Mouse (Mus musculus): ENCODE data around the gene Mboat2. TPM values are rescaled to one million over a fixed set of nuclear protein-coding genes. Genes with fewer than 3 reads are reported as not detected.
A peak's percentile ranks its signal among the peaks of the same experiment; 100 is the strongest.

Gene Mboat2
- total RNA-seq, 2 experiments from 2014 or later: 9.7 to 11.0 TPM

DNA sequence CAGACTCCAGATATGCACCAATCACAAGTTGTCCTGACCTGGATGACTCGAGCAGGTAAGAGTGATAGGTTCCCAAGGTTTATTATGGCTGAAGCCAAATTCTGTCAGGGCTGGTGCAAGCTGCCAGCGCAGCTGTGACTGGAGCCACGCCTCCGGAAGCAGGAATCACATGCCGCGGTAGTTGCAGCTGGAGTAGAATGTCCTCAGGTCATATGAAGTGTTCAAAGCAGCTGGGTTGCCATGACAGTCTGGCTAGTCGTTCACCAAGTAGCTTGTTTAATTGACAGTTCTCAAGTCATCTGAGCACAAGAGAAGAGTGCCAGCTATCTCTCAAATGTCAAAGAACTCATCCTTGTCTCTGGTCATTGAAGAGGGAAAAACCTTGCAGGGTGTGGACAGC is 28.7 kb downstream of the Mboat2 start:
- intact Hi-C loops (cut with DNase I): no loop called here
- no peak for DNase-seq

DNA sequence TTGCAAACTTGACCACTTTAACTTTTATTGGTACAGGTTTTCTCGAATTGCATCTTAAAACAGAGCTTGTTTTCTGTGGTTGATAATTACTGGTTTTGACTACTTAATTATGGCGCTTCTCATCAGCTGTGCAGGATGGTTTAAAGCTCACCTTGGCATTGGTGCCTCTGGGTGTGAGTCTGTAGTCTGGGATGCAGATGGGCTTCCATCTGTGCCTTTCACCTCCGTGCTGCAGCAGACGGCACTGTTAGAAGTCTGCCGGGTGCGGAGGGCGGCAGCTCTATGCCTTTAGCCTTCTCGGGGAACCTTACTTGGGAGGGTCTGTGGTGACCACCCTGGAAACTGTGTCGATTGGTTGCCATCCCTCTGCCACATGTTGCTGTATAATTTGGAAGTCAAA is 29.8 kb downstream of the Mboat2 start:
- no peak for DNase-seq
- intact Hi-C loops (cut with DNase I): no loop called here

DNA sequence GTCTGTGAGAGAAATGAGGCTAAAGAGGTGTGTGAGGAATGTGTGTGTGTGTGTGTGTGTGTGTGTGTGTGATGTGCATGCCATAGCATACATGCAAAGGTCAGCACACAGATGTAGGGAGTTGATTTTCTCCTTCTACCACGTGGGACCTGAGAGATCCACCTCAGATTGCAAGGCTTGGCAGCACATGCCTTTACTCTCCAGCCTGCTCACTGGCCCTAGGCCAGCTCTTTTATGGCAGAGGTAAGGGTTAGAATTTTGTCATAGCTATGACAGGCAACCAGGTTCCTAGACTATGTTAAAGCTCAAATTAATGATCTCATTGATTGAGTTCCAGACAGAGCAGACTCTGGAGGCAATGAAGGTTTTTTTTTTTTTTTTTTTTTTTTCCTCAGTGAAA is 33.1 kb downstream of the Mboat2 start:
- DNase-seq: no peak
- intact Hi-C loops (cut with DNase I): no loop called here

DNA sequence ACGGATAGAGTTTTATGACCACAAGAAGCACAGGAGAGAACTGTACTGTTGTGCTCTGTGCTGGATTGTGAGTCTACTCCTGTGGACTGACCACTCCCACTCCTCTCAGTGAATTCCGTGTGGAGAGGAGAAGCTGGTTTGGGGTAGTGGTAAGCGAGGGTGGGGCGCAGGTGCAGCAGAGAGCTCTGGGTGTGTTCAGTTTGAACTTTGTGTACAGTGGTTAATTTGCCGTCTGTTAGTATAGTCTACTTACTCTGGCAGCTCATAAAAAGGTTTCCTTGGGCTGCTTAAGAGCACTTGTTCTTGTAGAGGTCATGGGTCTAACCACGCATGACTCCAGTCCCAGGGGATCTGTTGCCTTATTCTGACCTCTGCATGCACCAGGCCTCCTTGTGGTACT is 36.0 kb downstream of the Mboat2 start:
- intact Hi-C loops (cut with DNase I): no loop called here
- no peak for DNase-seq

DNA sequence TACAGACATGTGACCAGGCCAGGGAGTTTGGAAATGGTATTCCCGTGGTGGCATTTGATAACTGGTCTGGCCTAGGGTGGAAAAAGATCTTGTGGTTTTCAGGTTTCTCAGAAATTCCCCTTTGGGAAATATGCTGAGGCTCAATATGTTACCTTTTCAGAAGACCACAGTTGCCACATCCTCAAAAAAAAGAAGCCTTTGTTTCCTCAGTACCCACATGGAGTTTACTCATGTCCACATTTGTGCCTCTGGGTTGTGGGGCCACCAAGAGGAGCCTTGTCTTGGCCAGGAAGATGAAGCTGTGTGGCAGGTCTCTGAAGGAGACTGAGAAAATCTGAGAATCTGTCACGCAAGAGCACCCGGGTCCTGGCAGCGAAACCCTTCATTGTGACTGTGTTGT is 38.0 kb downstream of the Mboat2 start:
- intact Hi-C loops (cut with DNase I): no loop called here

DNA sequence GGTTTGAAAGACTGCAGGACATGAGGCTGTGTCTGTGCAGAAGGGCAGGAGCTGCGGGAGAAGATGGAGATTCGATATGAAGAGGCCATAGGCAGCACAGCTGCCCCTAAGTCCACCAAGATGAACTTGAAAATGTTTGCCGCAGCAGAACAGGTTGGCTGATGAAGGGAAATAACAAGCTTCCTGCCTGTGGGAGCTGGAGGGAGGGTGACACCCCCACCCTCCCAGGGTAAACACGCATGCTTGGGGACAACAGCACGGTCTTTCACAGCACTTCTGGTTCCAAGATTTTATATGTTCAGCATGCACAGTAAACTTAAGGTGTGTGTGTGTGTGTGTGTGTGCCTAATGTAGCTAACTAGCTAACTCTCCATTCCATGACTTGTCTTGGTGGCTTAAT is 38.6 kb downstream of the Mboat2 start:
- intact Hi-C loops (cut with DNase I): no loop called here
- no peak for DNase-seq

More for the DNA sequence above, 38.0 kb downstream of the Mboat2 start:
- no peak for DNase-seq

DNA sequence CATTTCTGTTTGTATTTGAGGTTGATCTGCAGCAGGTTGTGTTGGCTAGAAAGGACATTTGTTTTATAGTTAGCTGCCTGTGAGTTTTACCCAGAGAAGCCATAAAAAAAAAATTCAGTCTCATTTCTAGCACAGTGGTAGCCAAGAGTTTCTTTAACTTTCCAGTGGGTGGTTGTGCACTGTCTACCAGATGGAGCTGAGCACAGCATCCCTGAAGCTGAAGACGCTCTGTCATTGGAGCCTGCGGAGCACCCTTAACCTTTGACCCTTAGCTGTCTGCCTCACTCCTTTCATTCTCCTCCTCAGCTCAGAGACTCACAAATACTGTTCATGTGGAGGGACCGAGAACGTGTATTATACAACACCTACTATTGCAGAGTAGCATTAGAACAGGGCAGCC is 40.2 kb downstream of the Mboat2 start:
- no peak for DNase-seq
- intact Hi-C loops (cut with DNase I): no loop called here

DNA sequence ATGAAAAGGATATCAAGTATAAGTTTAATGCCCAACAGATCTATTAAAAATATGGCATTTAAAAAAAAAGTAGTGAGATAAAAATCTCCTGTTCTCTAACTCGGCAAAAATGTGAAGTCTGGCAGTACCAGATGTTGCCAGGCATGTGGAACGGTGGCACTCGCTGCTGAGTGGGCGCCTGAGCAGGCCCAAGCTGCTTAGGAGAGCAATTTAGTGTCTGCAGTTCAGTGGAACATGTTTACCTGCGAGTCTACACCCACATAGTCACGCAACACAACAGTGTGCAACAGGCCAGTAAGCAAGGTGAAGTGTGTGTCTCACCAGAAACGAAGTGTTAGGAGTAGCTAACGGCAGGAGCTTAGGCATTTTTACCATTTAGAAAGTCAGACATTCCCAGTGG is 41.6 kb downstream of the Mboat2 start:
- no peak for DNase-seq
- intact Hi-C loops (cut with DNase I): no loop called here

DNA sequence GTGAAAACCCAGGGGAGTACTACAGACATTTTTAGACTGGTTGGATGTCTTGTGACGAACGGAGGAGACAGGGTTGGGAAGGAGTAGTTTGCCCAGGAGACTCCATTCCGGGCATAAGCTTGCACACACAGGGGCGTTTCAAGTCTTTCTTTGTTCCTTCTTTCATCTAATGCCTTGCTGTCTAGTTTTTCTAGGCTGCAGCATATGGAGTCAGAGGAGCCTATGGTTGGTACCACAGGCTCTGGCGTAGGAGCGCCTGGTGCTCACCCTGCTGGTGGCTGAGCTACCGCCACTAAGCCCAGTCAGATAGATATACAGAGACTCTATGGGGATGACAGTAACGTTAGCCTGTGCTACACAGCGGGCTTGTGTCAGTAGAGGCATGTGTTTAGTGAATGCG is 42.0 kb downstream of the Mboat2 start:
- no peak for DNase-seq
- intact Hi-C loops (cut with DNase I): no loop called here

DNA sequence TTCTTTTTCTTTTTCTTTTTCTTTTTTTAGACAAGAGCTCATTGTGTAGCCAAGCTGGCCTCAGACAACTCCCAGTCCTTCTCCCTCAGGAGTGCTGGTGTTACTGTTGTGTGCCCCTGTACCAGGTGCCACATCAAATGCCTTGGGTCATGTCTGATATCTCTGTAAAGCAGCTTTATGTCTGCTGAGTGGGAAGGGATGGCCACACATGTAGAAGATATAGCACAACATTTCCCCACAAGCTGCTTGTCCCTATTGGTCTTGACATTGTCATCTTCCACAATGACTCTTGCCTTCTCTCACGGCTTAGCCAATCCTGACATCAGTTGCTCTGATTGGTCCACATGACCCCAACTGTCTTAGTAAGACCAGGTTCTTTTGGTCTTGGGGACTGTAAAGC is 45.2 kb downstream of the Mboat2 start:
- DNase-seq: no peak
- intact Hi-C loops (cut with DNase I): no loop called here

DNA sequence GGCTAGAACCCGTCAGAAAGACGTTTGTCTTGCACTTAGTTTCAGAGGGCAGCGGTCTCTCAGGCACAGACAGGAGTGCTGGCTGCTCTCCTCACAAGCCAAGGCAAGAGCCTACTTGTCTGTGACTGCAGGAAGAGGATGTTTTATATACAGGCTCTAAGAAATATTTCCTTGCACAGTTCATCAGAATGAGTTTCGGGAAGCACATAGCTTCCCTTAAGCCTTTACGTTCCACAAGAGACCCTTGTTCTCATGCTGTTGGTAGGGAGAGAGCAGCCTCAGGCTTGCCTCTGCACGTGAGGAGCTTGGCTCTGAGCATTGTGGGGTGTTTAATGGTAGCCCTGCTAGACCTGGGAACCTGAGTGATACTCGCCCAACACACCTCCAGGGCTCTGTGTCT is 46.6 kb downstream of the Mboat2 start:
- no peak for DNase-seq
- intact Hi-C loops (cut with DNase I): no loop called here

DNA sequence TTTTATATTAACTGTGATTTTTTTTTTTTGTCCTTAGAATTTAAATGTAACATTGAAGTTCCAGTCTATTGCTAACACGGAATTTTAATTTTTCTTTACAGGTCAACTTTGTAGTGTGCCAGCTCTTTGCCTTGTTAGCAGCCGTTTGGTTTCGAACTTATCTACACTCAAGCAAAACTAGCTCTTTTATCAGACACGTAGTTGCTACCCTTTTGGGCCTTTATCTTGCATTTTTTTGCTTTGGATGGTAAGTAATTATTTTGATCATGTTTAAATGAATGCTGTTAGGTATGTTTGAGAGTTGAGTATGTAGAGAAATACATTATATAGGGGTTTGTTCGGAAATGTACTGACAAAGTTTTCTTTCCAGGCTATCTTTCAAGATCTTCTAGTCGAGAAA is 47.4 kb downstream of the Mboat2 start:
- no peak for DNase-seq
- intact Hi-C loops (cut with DNase I): no loop called here

DNA sequence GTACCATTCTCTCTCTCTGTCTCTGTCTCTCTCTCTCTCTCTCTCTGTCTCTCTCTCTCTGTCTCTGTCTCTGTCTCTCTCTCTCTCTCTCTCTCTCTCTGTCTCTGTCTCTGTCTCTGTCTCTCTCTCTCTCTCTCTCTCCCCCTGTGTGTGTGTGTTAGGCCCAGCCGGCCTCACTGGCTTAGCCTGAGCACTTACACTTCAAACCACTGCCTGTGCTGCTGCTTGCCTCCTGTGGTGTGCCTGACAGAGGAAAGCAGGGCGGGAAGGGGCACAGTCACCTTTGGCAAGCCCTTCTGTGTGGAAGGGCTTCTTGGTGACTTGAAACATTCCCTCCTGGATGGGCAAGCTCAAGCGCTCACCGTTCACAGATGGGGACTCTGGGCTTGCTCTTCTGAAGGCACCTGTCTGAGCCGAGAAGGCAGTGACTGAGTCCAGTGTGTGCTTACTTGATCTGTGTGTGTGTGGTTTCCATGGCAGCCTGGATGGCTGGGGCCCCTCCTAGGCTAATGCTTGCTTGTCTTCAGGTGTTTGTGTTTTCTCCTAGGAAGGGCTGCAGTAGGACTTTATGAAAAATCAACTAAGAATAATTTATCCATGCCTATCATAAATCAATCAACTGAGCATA is 48.2 kb downstream of the Mboat2 start:
- intact Hi-C loops (cut with DNase I): no loop called here
- DNase-seq: no peak

DNA sequence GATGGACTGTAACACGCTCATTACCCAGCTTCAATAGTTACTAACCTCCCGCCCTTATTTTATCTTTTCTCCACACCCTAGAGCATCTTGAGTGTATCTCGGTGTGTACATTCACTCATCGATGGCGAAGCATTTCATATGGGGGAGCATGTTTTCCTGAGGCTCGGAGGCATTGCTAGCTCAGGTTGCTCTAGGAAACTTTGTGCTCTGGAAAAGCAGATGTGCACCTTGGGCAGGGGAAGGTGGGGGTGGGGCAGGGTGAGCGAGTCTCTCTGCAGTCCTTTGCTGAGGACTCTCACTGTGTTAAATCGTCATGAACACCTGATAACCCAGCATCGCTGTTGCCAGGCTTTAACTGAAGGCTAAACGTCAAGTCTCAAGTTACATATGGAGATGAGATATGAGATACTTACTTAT is 48.9 kb downstream of the Mboat2 start:
- intact Hi-C loops (cut with DNase I): no loop called here
- no peak for DNase-seq

DNA sequence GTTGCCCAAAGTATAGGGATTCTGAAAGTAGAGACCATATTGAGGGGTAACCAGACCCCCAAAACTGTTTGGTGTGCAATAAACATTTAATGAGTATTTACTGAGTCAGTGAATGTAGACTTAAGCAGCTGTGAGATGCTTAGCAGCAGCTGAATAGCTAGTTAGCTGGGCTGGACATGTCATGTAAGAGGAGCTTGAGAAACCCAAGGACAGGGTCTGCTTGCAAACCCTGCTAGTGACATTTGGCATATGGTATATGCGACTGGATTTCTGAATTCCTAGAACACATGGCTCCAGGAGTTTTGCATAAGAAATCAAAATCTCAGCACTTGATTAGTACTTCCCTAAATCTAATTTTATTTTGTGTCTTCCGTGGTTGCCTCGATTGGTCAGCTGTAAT is 52.6 kb downstream of the Mboat2 start:
- intact Hi-C loops (cut with DNase I): no loop called here
- no peak for DNase-seq

DNA sequence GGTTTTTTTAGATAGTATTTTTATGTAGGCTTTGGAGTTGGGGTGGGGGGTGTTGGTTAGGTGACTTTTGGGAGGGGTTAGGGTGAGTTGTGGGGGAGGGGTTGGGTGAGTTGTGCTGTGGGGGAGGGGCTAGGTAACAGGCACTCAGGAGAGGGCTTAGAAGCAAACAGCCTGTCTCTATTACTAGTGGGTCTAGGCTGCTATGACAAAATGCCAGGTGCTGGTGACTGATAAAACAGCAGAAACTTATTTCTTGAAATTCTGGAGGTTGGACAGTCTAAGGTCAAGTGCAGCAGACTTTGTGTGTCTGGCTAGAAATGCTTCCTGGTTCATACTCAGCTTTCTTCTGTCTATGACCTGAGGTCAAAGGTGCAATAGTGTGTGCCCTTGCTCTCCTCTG is 56.1 kb downstream of the Mboat2 start:
- intact Hi-C loops (cut with DNase I): no loop called here

DNA sequence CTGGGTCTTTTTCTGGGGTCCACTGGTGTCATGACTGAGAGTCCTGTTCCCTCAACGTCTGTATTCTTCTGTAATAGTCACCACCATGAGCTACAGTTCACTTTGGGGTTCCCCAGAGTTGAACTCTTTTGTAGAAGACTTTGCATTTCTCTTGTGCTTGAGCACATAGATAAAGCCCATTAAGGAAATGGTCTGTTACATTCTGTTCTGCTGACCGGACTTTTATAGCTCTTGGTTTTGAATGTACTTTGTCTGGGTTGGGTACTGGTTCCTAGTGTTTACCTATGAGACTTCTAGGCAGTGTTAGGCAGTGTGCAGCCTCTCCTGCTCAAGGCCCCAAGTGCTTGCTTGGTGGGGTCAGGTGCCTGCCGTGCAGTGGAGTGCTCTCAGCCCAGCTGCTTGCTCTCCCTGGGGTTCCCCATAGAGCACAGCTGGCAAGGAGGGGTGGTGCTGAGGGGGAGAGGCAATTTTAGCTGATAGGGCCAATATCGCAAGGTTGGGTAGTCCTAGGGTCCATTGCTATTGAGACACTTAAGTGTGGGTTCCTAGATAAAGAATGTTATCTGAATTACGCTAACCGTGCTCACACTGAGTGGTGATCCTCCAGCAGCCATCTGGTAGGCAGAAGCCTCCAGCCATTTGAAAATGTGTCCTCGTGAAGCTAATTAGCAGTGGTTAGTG is 58.8 kb downstream of the Mboat2 start:
- intact Hi-C loops (cut with DNase I): no loop called here
- DNase-seq: no peak

More for the DNA sequence above, 56.1 kb downstream of the Mboat2 start:
- DNase-seq: no peak

DNA sequence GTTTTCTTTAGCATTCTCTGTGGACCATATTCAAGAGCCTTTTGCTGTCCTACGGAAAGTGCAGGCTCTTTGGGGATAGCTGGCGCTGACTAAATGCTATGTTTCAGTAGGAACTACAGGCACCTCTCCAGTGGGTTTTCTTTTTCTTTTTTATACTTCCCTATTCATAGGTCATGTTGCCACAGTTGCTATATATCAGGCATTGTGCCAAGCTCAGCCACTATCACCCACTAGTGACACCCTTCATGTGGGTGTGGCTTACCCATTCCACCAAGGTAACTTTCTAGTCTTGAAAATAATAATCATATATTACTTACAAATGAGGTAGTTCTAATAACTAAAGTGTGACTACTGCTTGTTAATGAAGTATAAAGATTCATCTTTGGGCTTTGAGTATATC is 59.5 kb downstream of the Mboat2 start:
- intact Hi-C loops (cut with DNase I): no loop called here
- no peak for DNase-seq

DNA sequence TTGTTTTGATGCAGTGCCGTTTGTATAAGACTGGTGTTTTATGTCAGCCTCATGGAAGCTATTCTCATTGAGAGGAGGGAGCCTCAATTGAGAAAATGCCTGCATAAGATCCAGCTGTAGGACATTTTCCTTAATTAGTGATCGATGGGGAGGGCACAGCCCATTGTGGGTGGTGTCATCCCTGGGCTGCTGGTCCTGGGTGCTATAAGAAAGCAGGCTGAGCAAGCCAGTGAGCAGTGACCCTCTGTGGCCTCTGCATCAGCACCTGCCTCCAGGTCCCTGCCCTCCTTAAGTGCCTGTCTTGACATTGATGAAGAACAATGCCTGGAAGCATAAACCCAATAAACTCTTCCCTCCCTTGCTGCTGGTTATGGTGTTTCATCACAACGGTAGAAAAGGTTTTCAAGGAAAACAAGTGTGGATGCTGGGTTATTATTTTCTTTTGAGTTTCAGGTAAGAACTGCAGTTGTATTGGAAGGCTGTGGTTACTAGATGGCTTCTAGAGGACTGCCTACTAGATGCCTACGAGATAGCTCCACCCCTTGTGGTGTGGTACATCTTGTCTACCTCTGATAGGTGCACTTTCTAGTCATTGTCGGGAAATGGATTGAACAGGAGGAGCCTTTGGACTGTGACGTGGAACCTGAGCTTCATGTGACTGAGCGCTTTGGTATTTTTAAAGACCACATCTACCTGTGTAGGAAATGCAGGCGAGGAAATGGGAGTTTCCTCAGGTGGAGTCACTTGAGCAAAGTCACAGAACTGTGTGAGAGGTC is 60.2 kb downstream of the Mboat2 start:
- no peak for DNase-seq
- intact Hi-C loops (cut with DNase I): no loop called here

DNA sequence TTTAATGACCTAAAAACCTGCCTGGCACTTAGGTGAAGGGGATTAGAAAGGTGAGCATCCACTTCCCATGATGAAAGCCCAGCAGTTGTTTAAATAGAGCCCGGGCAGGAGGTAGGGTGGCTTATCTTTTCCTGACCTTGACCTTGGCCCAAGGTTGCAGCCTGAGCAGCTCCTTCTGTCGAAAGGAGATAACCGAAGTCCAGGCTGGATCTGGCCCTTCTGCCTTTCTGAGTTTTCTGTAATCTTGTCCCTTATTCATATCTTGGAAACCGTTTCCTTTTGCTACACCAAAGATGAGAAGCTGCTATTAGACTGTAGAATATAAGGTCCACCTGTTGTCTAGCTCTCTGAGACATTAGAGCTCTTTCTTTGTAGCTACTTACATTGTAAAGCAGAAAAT is 61.9 kb downstream of the Mboat2 start:
- intact Hi-C loops (cut with DNase I): no loop called here
- no peak for DNase-seq

DNA sequence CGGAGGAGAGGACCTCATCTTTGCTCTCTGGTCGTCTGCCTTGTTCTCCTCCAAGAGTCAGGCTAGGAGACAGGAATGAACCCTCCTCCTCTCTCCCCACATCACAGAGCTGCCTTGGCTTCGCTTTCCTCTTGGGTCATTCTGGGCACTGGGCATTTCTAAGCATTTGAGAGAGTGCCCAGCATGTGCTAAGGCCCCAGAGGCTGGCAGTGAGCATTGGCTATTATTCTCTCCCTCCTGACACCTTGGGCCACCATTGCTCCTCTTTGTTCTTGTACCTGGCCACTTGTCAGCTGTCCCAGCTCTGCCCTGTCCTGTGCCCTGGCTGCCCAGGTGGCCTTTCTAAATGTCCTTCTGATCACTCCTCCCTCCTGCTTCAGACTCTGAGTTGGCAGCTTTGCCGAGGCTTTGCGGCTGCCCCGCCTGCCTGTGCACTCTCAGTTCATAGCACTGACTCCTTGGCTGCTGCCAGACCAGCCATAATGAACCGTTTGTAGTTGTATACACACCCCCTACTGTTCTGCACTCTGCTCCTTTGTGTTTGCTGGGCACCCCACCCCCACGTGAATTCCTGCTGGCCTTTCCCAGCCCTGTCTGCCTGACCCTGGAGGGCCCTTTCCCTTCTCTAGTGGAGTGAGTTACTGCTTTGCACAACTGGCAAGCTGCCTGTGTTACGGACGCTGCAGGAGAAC is 63.2 kb downstream of the Mboat2 start:
- intact Hi-C loops (cut with DNase I): no loop called here
- DNase-seq: peak; percentile 12 to 18

Data from heart, postnatal 36 days (tissue).